Mouse (Mus musculus) left cerebral cortex, adult 11 months (tissue): ENCODE results near the gene Myt1.

Source experiments
- DNase-seq: peaks from one replicate; pipeline ENCODE4 v3.0.0; 2022; ENCODE audit warnings: low spot score

Myt1 gene

GRCm38 (mm10) chr2:181763006-181763830, at the start of gene Myt1:
Gene Myt1 (plus strand): TSS chr2:181763332.
- DNase-seq, result no peak

GRCm38 (mm10) chr2:181713749-181714148, 49.4 kb upstream of the Myt1 start:
- peak; percentile 55 for DNase-seq

GRCm38 (mm10) chr2:181714903-181715326, 48.2 kb upstream of the Myt1 start, which contains the start of gene Oprl1:
Gene Oprl1 (plus strand): TSS chr2:181715016.
- DNase-seq, result peak; percentile 51

- no peak for DNase-seq
Observed at GRCm38 (mm10) chr2:181715382-181715781, 47.8 kb upstream of the Myt1 start.

GRCm38 (mm10) chr2:181716991-181717390, 46.1 kb upstream of the Myt1 start:
- DNase-seq, result no peak

GRCm38 (mm10) chr2:181720061-181720460, 43.1 kb upstream of the Myt1 start:
- DNase-seq, result no peak

- no peak for DNase-seq
Observed at GRCm38 (mm10) chr2:181721200-181721599, 41.9 kb upstream of the Myt1 start.

GRCm38 (mm10) chr2:181722213-181722612, 40.9 kb upstream of the Myt1 start:
- DNase-seq, result no peak

GRCm38 (mm10) chr2:181727659-181728262, 35.4 kb upstream of the Myt1 start:
- no peak for DNase-seq

GRCm38 (mm10) chr2:181730051-181730450, 33.1 kb upstream of the Myt1 start:
- DNase-seq, result no peak

- no peak for DNase-seq
Observed at GRCm38 (mm10) chr2:181752626-181753025, 10.5 kb upstream of the Myt1 start.

- no peak for DNase-seq
Observed at GRCm38 (mm10) chr2:181758147-181758725, 4.9 kb upstream of the Myt1 start.

- DNase-seq, result no peak
Observed at GRCm38 (mm10) chr2:181759041-181759440, 4.1 kb upstream of the Myt1 start.

GRCm38 (mm10) chr2:181763886-181764527, 875 bp downstream of the Myt1 start:
- no peak for DNase-seq

- no peak for DNase-seq
Observed at GRCm38 (mm10) chr2:181764600-181764999, 1.5 kb downstream of the Myt1 start.

GRCm38 (mm10) chr2:181765251-181765650, 2.1 kb downstream of the Myt1 start:
- no peak for DNase-seq

GRCm38 (mm10) chr2:181766672-181767557, 3.8 kb downstream of the Myt1 start:
- peak; percentile 32 for DNase-seq

GRCm38 (mm10) chr2:181768451-181768850, 5.3 kb downstream of the Myt1 start:
- DNase-seq, result no peak

GRCm38 (mm10) chr2:181769397-181769796, 6.3 kb downstream of the Myt1 start:
- no peak for DNase-seq

- no peak for DNase-seq
Observed at GRCm38 (mm10) chr2:181773203-181773602, 10.1 kb downstream of the Myt1 start.

- no peak for DNase-seq
Observed at GRCm38 (mm10) chr2:181775786-181776185, 12.7 kb downstream of the Myt1 start.
